Mouse (Mus musculus) lung, adult 2 months (tissue): Measurements from ENCODE around the gene Mpp6. TPM values are rescaled to one million over a fixed set of nuclear protein-coding genes. Genes with fewer than 3 reads are reported as not detected.

ENCODE experiments used
- DNase-seq: peaks from one replicate; pipeline ENCODE4 v3.0.0; 2022
- H3K4me1 ChIP-seq: fragments of 200-500 bp; 2 replicates; pipeline ENCODE4 v1.6.1; 2011; ENCODE audit warnings: low read length; ENCODE audit not compliant: control insufficient read depth, insufficient read depth
- H3K4me3 ChIP-seq: fragments of 200-500 bp; replicated peaks from 2 replicates; pipeline ENCODE3; 2011; ENCODE audit warnings: low read depth, mild to moderate bottlenecking, control low read depth, low read length; ENCODE audit errors: extremely low read depth
- CTCF ChIP-seq: fragments of 200-500 bp; IDR thresholded peaks from 2 replicates; pipeline ENCODE4 v1.5.1; 2011; ENCODE audit warnings: mild to moderate bottlenecking, low read length, control low read depth; ENCODE audit not compliant: insufficient read depth
- POLR2A ChIP-seq: fragments of 200-500 bp; IDR thresholded peaks from 2 replicates; pipeline ENCODE4 v1.6.1; 2011; ENCODE audit warnings: low read depth, mild to moderate bottlenecking, control low read depth, low read length, borderline replicate concordance; ENCODE audit errors: extremely low read depth
- WGBS: fragments of 180-500 bp; shearing (Covaris S2); methylation state at CpG from one replicate; pipeline ENCODE4 v1.1.7; 2018; 5-methylcytosine and 5-hydroxymethylcytosine counted together
- polyA plus RNA-seq: library from polyadenylated mRNA; depleted of rRNA; stranded (reverse); fragments of >200 nt; gene quantifications from 2 replicates; pipeline ENCODE4 v1.2.3, GENCODE M21; 2012

Gene Mpp6
- polyA plus RNA-seq, 1 experiment: 3.5 TPM

GRCm38 (mm10) chr6:50189376-50189775 lies 79.3 kb downstream of the Mpp6 start:
- TF ChIP-seq POLR2A (no peak), CTCF (no peak)
- Histone ChIP-seq H3K4me1 (peaks cover 3% of the 10 kb centered on the region; the same call in 1 of the 2 replicates), H3K4me3 (no peak overlapping the region)
- DNase-seq: no peak

- TF ChIP-seq CTCF (no peak), POLR2A (no peak)
- no peak for DNase-seq
- WGBS: 77% methylated on average over 3 of the region's 3 CpGs
- Histone ChIP-seq H3K4me1 (peaks cover 3% of the 10 kb centered on the region; the same call in 1 of the 2 replicates), H3K4me3 (no peak overlapping the region)
Measured at GRCm38 (mm10) chr6:50191605-50192004, 81.6 kb downstream of the Mpp6 start.

- 70% methylated on average over 1 of the region's 1 CpGs for WGBS
- no peak for TF ChIP-seq POLR2A
- no peak for TF ChIP-seq CTCF
- DNase-seq: no peak
- H3K4me1 ChIP-seq: peaks cover 3% of the 10 kb centered on the region; the same call in 1 of the 2 replicates
- no peak overlapping the region for H3K4me3 ChIP-seq
Measured at GRCm38 (mm10) chr6:50192169-50192568, 82.1 kb downstream of the Mpp6 start.

GRCm38 (mm10) chr6:50192822-50193221 lies 82.8 kb downstream of the Mpp6 start:
- 81% methylated on average over 3 of the region's 3 CpGs for WGBS

GRCm38 (mm10) chr6:50193851-50194250 lies 83.8 kb downstream of the Mpp6 start:
- no peak for DNase-seq
- no peaks in the 10 kb centered on the region for H3K4me1 ChIP-seq
- TF ChIP-seq POLR2A: no peak
- TF ChIP-seq CTCF: no peak
- no peak overlapping the region for H3K4me3 ChIP-seq
- WGBS: 90% methylated on average over 5 of the region's 5 CpGs

More at GRCm38 (mm10) chr6:50192822-50193221, 82.8 kb downstream of the Mpp6 start:
- Histone ChIP-seq H3K4me1 (peaks cover 3% of the 10 kb centered on the region; the same call in 1 of the 2 replicates), H3K4me3 (no peak overlapping the region)
- DNase-seq: no peak
- TF ChIP-seq CTCF (no peak), POLR2A (no peak)

GRCm38 (mm10) chr6:50204356-50204755 lies 94.3 kb downstream of the Mpp6 start:
- H3K4me1 ChIP-seq: no peaks in the 10 kb centered on the region
- TF ChIP-seq CTCF: no peak
- TF ChIP-seq POLR2A: no peak
- 91% methylated on average over 4 of the region's 4 CpGs for WGBS

GRCm38 (mm10) chr6:50205093-50205492 lies 95.1 kb downstream of the Mpp6 start:
- no peak for DNase-seq
- H3K4me3 ChIP-seq: no peak overlapping the region
- H3K4me1 ChIP-seq: no peaks in the 10 kb centered on the region
- 82% methylated on average over 4 of the region's 4 CpGs for WGBS
- TF ChIP-seq POLR2A: no peak
- no peak for TF ChIP-seq CTCF

More at GRCm38 (mm10) chr6:50204356-50204755, 94.3 kb downstream of the Mpp6 start:
- H3K4me3 ChIP-seq: no peak overlapping the region
- no peak for DNase-seq

- H3K4me1 ChIP-seq: no peaks in the 10 kb centered on the region
- H3K4me3 ChIP-seq: no peak overlapping the region
- no peak for DNase-seq
- WGBS: 25% methylated on average over 2 of the region's 2 CpGs
- TF ChIP-seq CTCF (no peak), POLR2A (no peak)
Measured at GRCm38 (mm10) chr6:50214711-50215372, 104.8 kb downstream of the Mpp6 start.

- DNase-seq: no peak
- 72% methylated on average over 2 of the region's 2 CpGs for WGBS
- no peaks in the 10 kb centered on the region for H3K4me1 ChIP-seq
Measured at GRCm38 (mm10) chr6:50215373-50215745, 105.3 kb downstream of the Mpp6 start.

GRCm38 (mm10) chr6:50215986-50216385 lies 105.9 kb downstream of the Mpp6 start:
- TF ChIP-seq CTCF: no peak
- TF ChIP-seq POLR2A: no peak
- DNase-seq: no peak
- no peak overlapping the region for H3K4me3 ChIP-seq
- no peaks in the 10 kb centered on the region for H3K4me1 ChIP-seq
- 90% methylated on average over 4 of the region's 4 CpGs for WGBS

More at GRCm38 (mm10) chr6:50215373-50215745, 105.3 kb downstream of the Mpp6 start:
- TF ChIP-seq CTCF (no peak), POLR2A (no peak)
- no peak overlapping the region for H3K4me3 ChIP-seq
